Mouse (Mus musculus): ENCODE measurements at regions not wholly inside any gene's neighbourhood (a gene's known extent, or its start where the extent isn't known, plus 50 kb on each side); places are given as distances from the start of the nearest gene placed in this dataset.

- H3K4me1 ChIP-seq: no peaks in the 10 kb centered on the region
- no peak overlapping the region for H3K27ac ChIP-seq
- H3K36me3 ChIP-seq: no peaks in the 10 kb centered on the region
- WGBS: 90% methylated on average over 6 of the region's 6 CpGs
- no peak for DNase-seq (ENCODE audit: low spot score)
- H3K27me3 ChIP-seq (ENCODE audit: low read depth, poor library complexity, severe bottlenecking): no peaks in the 10 kb centered on the region
- no peaks in the 10 kb centered on the region for H3K9me3 ChIP-seq (replicated peaks)
- no peak overlapping the region for H3K4me3 ChIP-seq
Observed at GRCm38 (mm10) chr5:90000758-90001157, 117.6 kb upstream of the Adamts3 start.

GRCm38 (mm10) chr5:89991568-89991967, 108.4 kb upstream of the Adamts3 start:
- WGBS: 74% methylated on average over 2 of the region's 2 CpGs
- DNase-seq (ENCODE audit: low spot score): no peak
- H3K9me3 ChIP-seq (replicated peaks): no peaks in the 10 kb centered on the region
- H3K4me3 ChIP-seq: no peak overlapping the region
- H3K27me3 ChIP-seq (ENCODE audit: low read depth, poor library complexity, severe bottlenecking): no peaks in the 10 kb centered on the region
- H3K27ac ChIP-seq: no peak overlapping the region
- H3K36me3 ChIP-seq: no peaks in the 10 kb centered on the region
- no peaks in the 10 kb centered on the region for H3K4me1 ChIP-seq

GRCm38 (mm10) chr5:89981627-89982026, 98.5 kb upstream of the Adamts3 start:
- 54% methylated on average over 6 of the region's 6 CpGs for WGBS

GRCm38 (mm10) chr5:89980204-89980603, 97.1 kb upstream of the Adamts3 start:
- 92% methylated on average over 3 of the region's 3 CpGs for WGBS
- H3K27me3 ChIP-seq (ENCODE audit: low read depth, poor library complexity, severe bottlenecking): no peaks in the 10 kb centered on the region
- DNase-seq (ENCODE audit: low spot score): no peak

More at GRCm38 (mm10) chr5:89981627-89982026, 98.5 kb upstream of the Adamts3 start:
- no peaks in the 10 kb centered on the region for H3K4me1 ChIP-seq
- no peak for DNase-seq (ENCODE audit: low spot score)
- H3K27me3 ChIP-seq (ENCODE audit: low read depth, poor library complexity, severe bottlenecking): no peaks in the 10 kb centered on the region
- H3K9me3 ChIP-seq (replicated peaks): no peaks in the 10 kb centered on the region
- H3K4me3 ChIP-seq: no peak overlapping the region
- H3K36me3 ChIP-seq: no peaks in the 10 kb centered on the region
- H3K27ac ChIP-seq: no peak overlapping the region

GRCm38 (mm10) chr5:89952611-89953010, 69.5 kb upstream of the Adamts3 start:
- H3K27ac ChIP-seq: no peak overlapping the region
- DNase-seq (ENCODE audit: low spot score): no peak
- no peaks in the 10 kb centered on the region for H3K9me3 ChIP-seq (replicated peaks)
- no peaks in the 10 kb centered on the region for H3K36me3 ChIP-seq
- H3K4me3 ChIP-seq: no peak overlapping the region
- 89% methylated on average over 11 of the region's 11 CpGs for WGBS
- H3K27me3 ChIP-seq (ENCODE audit: low read depth, poor library complexity, severe bottlenecking): no peaks in the 10 kb centered on the region
- no peaks in the 10 kb centered on the region for H3K4me1 ChIP-seq

More at GRCm38 (mm10) chr5:89980204-89980603, 97.1 kb upstream of the Adamts3 start:
- Histone ChIP-seq H3K27ac (no peak overlapping the region), H3K4me3 (no peak overlapping the region), H3K9me3 (replicated peaks) (no peaks in the 10 kb centered on the region), H3K4me1 (no peaks in the 10 kb centered on the region), H3K36me3 (no peaks in the 10 kb centered on the region)

- no peak for DNase-seq (ENCODE audit: low spot score)
- Histone ChIP-seq H3K4me3 (no peak overlapping the region), H3K36me3 (no peaks in the 10 kb centered on the region), H3K27me3 (ENCODE audit: low read depth, poor library complexity, severe bottlenecking) (no peaks in the 10 kb centered on the region), H3K9me3 (replicated peaks) (no peaks in the 10 kb centered on the region), H3K4me1 (peaks cover 26% of the 10 kb centered on the region), H3K27ac (no peak overlapping the region)
- 66% methylated on average over 3 of the region's 3 CpGs for WGBS
Observed at GRCm38 (mm10) chr5:89945660-89945925, 62.5 kb upstream of the Adamts3 start.

- no peaks in the 10 kb centered on the region for H3K27me3 ChIP-seq (ENCODE audit: low read depth, poor library complexity, severe bottlenecking)
- no peak overlapping the region for H3K27ac ChIP-seq
- H3K36me3 ChIP-seq: no peaks in the 10 kb centered on the region
- no peak overlapping the region for H3K4me3 ChIP-seq
- WGBS: 67% methylated on average over 5 of the region's 5 CpGs
- no peaks in the 10 kb centered on the region for H3K9me3 ChIP-seq (replicated peaks)
- DNase-seq (ENCODE audit: low spot score): peak; percentile 35
- peaks cover 26% of the 10 kb centered on the region for H3K4me1 ChIP-seq
Observed at GRCm38 (mm10) chr5:89944855-89945659, 61.9 kb upstream of the Adamts3 start.

- peaks cover 26% of the 10 kb centered on the region for H3K4me1 ChIP-seq
- H3K27ac ChIP-seq: no peak overlapping the region
- H3K27me3 ChIP-seq (ENCODE audit: low read depth, poor library complexity, severe bottlenecking): no peaks in the 10 kb centered on the region
- 76% methylated on average over 9 of the region's 9 CpGs for WGBS
- no peaks in the 10 kb centered on the region for H3K36me3 ChIP-seq
- H3K9me3 ChIP-seq (replicated peaks): no peaks in the 10 kb centered on the region
- H3K4me3 ChIP-seq: no peak overlapping the region
- DNase-seq (ENCODE audit: low spot score): no peak
Observed at GRCm38 (mm10) chr5:89943276-89944127, 60.4 kb upstream of the Adamts3 start.

- DNase-seq (ENCODE audit: low spot score): no peak
- Histone ChIP-seq H3K4me1 (peaks cover 26% of the 10 kb centered on the region), H3K4me3 (no peak overlapping the region), H3K36me3 (no peaks in the 10 kb centered on the region), H3K27me3 (ENCODE audit: low read depth, poor library complexity, severe bottlenecking) (no peaks in the 10 kb centered on the region), H3K27ac (no peak overlapping the region), H3K9me3 (replicated peaks) (no peaks in the 10 kb centered on the region)
- 63% methylated on average over 4 of the region's 4 CpGs for WGBS
Observed at GRCm38 (mm10) chr5:89942244-89942643, 59.1 kb upstream of the Adamts3 start.

GRCm38 (mm10) chr5:89932999-89933398, 49.9 kb upstream of the Adamts3 start:
- Histone ChIP-seq H3K36me3 (no peaks in the 10 kb centered on the region), H3K4me3 (no peak overlapping the region), H3K4me1 (no peaks in the 10 kb centered on the region), H3K27me3 (ENCODE audit: low read depth, poor library complexity, severe bottlenecking) (no peaks in the 10 kb centered on the region), H3K27ac (no peak overlapping the region), H3K9me3 (replicated peaks) (no peaks in the 10 kb centered on the region)
- DNase-seq (ENCODE audit: low spot score): no peak
- WGBS: 85% methylated on average over 6 of the region's 6 CpGs
